Mouse (Mus musculus) midbrain, postnatal 0 days (tissue): Measurements from ENCODE around the gene Gm45021. TPM values are rescaled to one million over a fixed set of nuclear protein-coding genes. Genes with fewer than 3 reads are reported as not detected.

ENCODE experiments used
- ATAC-seq: fragments of 200-750 bp; cut with Nextera tagmentation; 2 replicates; pipeline ENCODE4 v1.8.0; 2017; ENCODE audit warnings: moderate number of reproducible peaks, mild to moderate bottlenecking, moderate TSS enrichment, moderate library complexity; ENCODE audit not compliant: low FRiP score
- DNase-seq: peaks from one replicate; pipeline ENCODE4 v3.0.0-alpha.2; 2015; ENCODE audit warnings: low spot score
- H3K27ac ChIP-seq: fragments of 300-500 bp; sonication (generic); 2 replicates; pipeline ENCODE4 v1.5.1; 2014; ENCODE audit warnings: low read depth, mild to moderate bottlenecking, low read length, mixed read lengths
- H3K27me3 ChIP-seq: fragments of 300-500 bp; sonication (generic); 2 replicates; pipeline ENCODE4 v1.6.1; 2014; ENCODE audit warnings: low read length, control low read depth, mixed read lengths; ENCODE audit not compliant: insufficient read depth
- H3K36me3 ChIP-seq: fragments of 300-500 bp; sonication (generic); 2 replicates; pipeline ENCODE4 v1.6.1; 2014; ENCODE audit warnings: low read length, control low read depth, mixed read lengths; ENCODE audit not compliant: insufficient read depth
- H3K4me1 ChIP-seq: fragments of 300-500 bp; sonication (generic); 2 replicates; pipeline ENCODE4 v1.6.1; 2014; ENCODE audit warnings: mild to moderate bottlenecking, control low read depth, antibody characterized with exemption, low read length, mixed read lengths; ENCODE audit not compliant: insufficient read depth
- H3K4me2 ChIP-seq: fragments of 300-500 bp; sonication (generic); 2 replicates; pipeline ENCODE4 v1.6.1; 2014; ENCODE audit warnings: low read depth, mild to moderate bottlenecking, low read length, mixed read lengths; ENCODE audit not compliant: poor library complexity, severe bottlenecking
- H3K4me3 ChIP-seq: fragments of 300-500 bp; sonication (generic); 2 replicates; pipeline ENCODE4 v1.5.1; 2014; ENCODE audit warnings: low read depth, mild to moderate bottlenecking, low read length, moderate library complexity
- H3K9ac ChIP-seq: fragments of 300-500 bp; sonication (generic); replicated peaks from 2 replicates; pipeline ENCODE4 v1.6.1; 2014; ENCODE audit warnings: mild to moderate bottlenecking, low read length, moderate library complexity, mixed read lengths; ENCODE audit not compliant: poor library complexity, severe bottlenecking
- H3K9me3 ChIP-seq: fragments of 300-500 bp; sonication (generic); 2 replicates; pipeline ENCODE4 v1.6.1; 2016; ENCODE audit warnings: low read length, control low read depth
- CTCF ChIP-seq: IDR thresholded peaks from 2 replicates; pipeline ENCODE4 v1.5.1; 2016; ENCODE audit warnings: antibody characterized with exemption, mild to moderate bottlenecking
- WGBS: fragments of 180-500 bp; shearing (Covaris S2); extraction: QIAGEN DNeasy Blood & Tissue Kit; methylation state at CpG from one replicate; pipeline ENCODE4 v1.1.7; 2014; 5-methylcytosine and 5-hydroxymethylcytosine counted together
- polyA plus RNA-seq: library from polyadenylated mRNA; unstranded; fragments of >200 nt; fragmentation: Nextera tagmentation; extraction: Ambion mirVana; gene quantifications from 2 replicates; pipeline ENCODE4 v1.2.1, GENCODE M21; 2015
- total RNA-seq: library from RNA; depleted of rRNA; stranded (reverse); fragments of >200 nt; gene quantifications from 2 replicates; pipeline ENCODE4 v1.2.3, GENCODE M21; 2014

The Gm45021 gene
- total and polyA plus RNA-seq, 2 experiments from 2014 or later: not detected

DNA sequence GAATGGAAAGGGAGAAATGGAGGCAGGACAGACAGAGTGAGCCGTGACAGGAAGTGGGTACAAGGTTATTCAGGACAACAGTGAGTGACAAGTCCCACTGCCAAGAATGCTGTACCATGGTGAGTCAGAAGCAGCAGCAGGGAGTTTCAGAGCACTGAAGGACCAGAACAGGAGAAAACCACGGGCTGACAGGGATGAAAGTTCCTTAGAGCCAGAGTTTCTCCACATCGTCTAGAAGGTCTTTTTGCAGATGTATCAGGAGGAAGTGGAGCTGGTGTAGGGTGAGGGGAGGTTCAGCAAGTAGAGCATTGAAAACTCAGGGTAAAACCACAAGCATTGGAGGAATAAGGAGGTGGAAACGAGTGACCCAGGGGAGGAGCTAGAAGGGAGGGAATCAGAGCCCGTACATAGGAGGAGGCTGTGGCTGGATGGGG is 10.2 kb upstream of the Gm45021 start:
- no peak for TF ChIP-seq CTCF
- 38% methylated on average over 5 of the region's 5 CpGs for WGBS
- no peaks in the 10 kb centered on the region for H3K27me3 ChIP-seq
- H3K9ac ChIP-seq: no peak overlapping the region
- no peaks in the 10 kb centered on the region for H3K4me1 ChIP-seq
- no peak for ATAC-seq
- no peaks in the 10 kb centered on the region for H3K36me3 ChIP-seq
- H3K4me3 ChIP-seq: no peak overlapping the region
- H3K4me2 ChIP-seq: no peak overlapping the region
- H3K9me3 ChIP-seq: no peaks in the 10 kb centered on the region
- H3K27ac ChIP-seq: no peak overlapping the region
- no peak for DNase-seq

DNA sequence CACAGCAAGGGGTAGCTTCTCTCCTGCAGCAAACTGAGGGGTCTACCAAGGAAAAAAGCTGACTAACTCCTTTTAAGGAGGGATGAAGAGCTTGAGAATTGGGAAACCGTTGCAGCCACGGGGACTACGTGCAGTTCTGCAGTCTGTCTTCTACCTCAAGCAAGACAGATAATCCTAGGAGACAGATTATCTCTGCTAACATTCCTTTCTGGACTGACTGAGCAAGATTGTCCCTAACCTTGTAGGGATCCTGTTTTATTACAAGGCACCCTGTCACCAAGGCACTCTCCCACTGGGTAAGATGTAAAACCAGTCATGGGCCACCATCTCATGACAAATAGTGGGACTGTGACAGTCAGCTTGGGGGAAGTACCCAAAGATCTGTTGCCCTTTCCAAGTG is 8.2 kb upstream of the Gm45021 start:
- no peak for ATAC-seq
- H3K36me3 ChIP-seq: no peaks in the 10 kb centered on the region
- 20% methylated on average over 3 of the region's 3 CpGs for WGBS

DNA sequence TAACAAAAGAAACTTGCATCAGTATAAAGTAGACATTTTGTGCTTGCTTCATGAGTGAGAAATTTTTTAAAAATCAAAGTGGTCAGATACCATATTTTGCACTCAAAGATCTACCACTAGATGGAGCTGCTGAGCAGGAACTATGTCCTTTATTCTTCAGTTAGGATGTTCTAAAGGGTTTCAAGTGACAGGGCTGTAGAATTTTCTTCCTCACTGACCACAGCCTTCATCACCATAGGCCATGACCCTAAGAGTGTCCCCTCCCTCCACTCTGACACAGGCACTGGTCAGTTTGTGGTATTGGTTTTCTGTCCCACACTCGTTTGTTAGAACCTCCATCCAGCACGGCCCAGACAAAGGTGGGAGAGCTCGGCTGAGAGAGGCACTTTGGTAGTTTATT is 7.4 kb upstream of the Gm45021 start:
- WGBS: 61% methylated on average over 3 of the region's 3 CpGs
- Histone ChIP-seq H3K9ac (no peak overlapping the region), H3K4me3 (no peak overlapping the region), H3K4me2 (no peak overlapping the region), H3K9me3 (no peaks in the 10 kb centered on the region), H3K4me1 (no peaks in the 10 kb centered on the region), H3K36me3 (no peaks in the 10 kb centered on the region), H3K27ac (no peak overlapping the region), H3K27me3 (no peaks in the 10 kb centered on the region)
- DNase-seq (peak; percentile 82), ATAC-seq (peak; percentile 13; the same call in 1 of the 2 replicates)
- TF ChIP-seq CTCF: peak; percentile 88

More for the DNA sequence above, 8.2 kb upstream of the Gm45021 start:
- DNase-seq: no peak
- H3K9me3 ChIP-seq: no peaks in the 10 kb centered on the region
- H3K4me2 ChIP-seq: no peak overlapping the region
- no peak overlapping the region for H3K4me3 ChIP-seq
- no peaks in the 10 kb centered on the region for H3K27me3 ChIP-seq
- H3K4me1 ChIP-seq: no peaks in the 10 kb centered on the region
- no peak for TF ChIP-seq CTCF
- H3K27ac ChIP-seq: no peak overlapping the region
- no peak overlapping the region for H3K9ac ChIP-seq

DNA sequence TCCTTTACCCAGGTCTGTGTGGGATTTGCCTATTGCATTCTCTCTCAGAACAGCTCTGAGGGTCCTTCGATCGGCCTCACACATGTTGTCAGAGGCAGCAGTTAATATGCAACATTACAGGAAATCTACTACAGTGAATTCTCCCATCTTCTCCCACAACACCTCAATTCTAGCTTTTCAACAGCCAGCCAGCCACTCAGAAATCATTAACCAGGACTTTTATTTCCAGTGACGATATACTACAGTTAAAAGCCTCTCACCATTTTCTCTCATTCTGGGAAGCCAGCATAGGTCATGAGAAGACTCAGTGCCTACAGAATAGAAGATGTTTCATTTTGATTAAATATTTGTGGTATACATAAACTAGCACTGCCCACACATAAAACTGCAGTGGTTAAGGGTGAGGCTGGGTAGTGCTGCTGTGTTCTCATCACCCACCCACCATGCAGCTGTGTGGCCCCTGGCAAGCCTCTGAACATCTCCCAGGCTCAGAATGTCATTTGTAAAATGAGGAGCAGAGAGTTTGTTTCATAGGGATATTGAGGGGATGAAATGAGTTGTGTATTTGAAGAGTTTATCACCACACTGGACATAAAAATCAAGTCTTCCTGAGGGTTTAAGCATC is 1.9 kb downstream of the Gm45021 start:
- H3K9me3 ChIP-seq: peaks cover 3% of the 10 kb centered on the region; the same call in 1 of the 2 replicates
- no peak overlapping the region for H3K4me3 ChIP-seq
- peaks cover 7% of the 10 kb centered on the region for H3K36me3 ChIP-seq
- no peaks in the 10 kb centered on the region for H3K27me3 ChIP-seq
- H3K4me2 ChIP-seq: no peak overlapping the region
- H3K9ac ChIP-seq: no peak overlapping the region
- H3K4me1 ChIP-seq: peaks cover 13% of the 10 kb centered on the region
- DNase-seq (no peak), ATAC-seq (no peak)
- no peak overlapping the region for H3K27ac ChIP-seq
- 87% methylated on average over 3 of the region's 3 CpGs for WGBS
- no peak for TF ChIP-seq CTCF

DNA sequence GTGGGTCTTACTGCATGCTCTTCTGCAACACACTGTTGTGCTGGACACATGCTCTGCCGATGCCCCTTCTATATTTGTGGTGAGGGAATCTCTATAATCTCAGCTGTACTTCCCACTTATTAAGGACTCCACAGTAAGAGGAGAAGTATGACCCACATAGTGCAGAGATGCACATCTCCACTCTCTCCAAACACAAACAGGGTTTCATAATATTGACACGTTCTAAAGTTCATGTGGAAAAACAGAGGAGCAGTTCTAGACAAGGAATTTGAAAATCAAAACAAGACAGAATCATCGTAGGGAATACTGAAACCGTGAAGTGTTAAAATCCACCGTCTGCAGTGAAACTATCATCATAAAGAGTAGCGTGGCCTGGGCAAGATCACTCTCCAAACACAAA is 2.5 kb downstream of the Gm45021 start:
- Histone ChIP-seq H3K9ac (no peak overlapping the region), H3K4me3 (no peak overlapping the region), H3K4me1 (peaks cover 13% of the 10 kb centered on the region), H3K9me3 (peaks cover 8% of the 10 kb centered on the region; the same call in 1 of the 2 replicates), H3K27me3 (no peaks in the 10 kb centered on the region), H3K36me3 (peaks cover 13% of the 10 kb centered on the region), H3K4me2 (no peak overlapping the region), H3K27ac (no peak overlapping the region)
- DNase-seq (no peak), ATAC-seq (no peak)
- 94% methylated on average over 6 of the region's 6 CpGs for WGBS
- TF ChIP-seq CTCF: no peak

DNA sequence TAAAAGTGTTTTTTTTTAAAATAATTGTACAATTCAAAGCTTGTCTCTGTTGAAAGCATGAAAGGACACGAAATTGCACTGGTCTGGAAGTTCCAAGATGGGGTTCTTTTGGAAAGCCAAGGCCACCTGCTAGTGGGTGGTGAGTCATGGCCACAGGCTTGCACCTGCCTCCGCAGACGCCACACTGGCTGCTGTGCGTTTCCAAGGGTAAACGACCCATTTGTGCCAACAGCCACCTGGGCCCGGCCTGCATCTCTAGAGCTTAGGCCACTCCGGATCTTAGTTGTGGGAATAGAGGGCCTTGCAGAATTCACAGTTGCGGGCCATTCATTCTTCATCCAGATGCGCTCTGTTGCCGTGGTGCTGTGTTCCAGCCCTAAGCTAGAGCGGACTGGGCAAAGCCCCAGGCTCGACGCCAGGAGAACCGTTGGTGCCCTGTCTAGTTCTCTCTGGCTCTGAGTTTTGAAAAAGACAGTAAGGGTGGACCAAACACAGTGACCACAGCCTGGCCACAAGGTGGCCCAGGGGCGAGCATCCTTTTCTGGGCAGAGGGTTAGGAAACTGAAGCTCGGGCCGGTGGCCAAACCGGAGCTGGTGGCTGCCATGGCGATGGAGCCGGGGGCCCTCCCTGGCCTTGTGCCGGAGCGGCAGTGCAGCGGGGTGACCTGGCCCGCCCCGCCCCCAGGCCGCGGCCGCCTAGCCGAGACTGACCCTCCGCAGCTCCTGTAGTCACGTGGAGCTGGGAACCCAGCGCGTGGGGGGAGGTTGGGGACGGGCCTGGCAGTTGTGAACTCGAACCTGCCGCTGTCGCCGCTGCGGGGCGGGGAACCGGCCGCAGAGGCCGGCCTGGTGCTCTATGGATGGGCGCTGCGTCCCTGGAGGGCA is 4.0 kb downstream of the Gm45021 start, which contains the start of the genes Repin1 and Gm44965:
Gene Repin1, plus strand, starts transcription at position 726 of the 885 bp plus-strand sequence.
Gene Gm44965, plus strand, starts transcription at position 784 of the 885 bp plus-strand sequence.
- Histone ChIP-seq H3K4me2 (peak within 1 kb of the TSS; percentile 69), H3K9ac (peak within 1 kb of the TSS; percentile 67), H3K4me1 (peaks cover 13% of the 10 kb centered on the region), H3K36me3 (peaks cover 28% of the 10 kb centered on the region), H3K27ac (peak within 1 kb of the TSS; percentile 96), H3K9me3 (peaks cover 13% of the 10 kb centered on the region; the same call in 1 of the 2 replicates), H3K27me3 (no peaks in the 10 kb centered on the region), H3K4me3 (peak within 1 kb of the TSS; percentile 62)
- ATAC-seq: peak; percentile 94
- 3% methylated on average over 42 of the region's 45 CpGs for WGBS
- TF ChIP-seq CTCF: peak; percentile 67
- peak; percentile 95 for DNase-seq
